Mouse (Mus musculus) naive thymus-derived CD4-positive, alpha-beta T cell, adult 2 months (primary cell): ENCODE measurements around the gene Gusb.
A peak's percentile ranks its signal among the peaks of the same experiment; 100 is the strongest.

Experiments used
- DNase-seq: peaks from one replicate; pipeline ENCODE4 v3.0.0-alpha.2; 2011; ENCODE audit warnings: low read depth

Gusb gene

GRCm38 (mm10) chr5:130002301-130003146 lies at the start of gene Gusb:
Gene Gusb, minus strand, starts transcription at chr5:130003049.
- DNase-seq: peak; percentile 66

GRCm38 (mm10) chr5:130052510-130052909 lies 49.7 kb upstream of the Gusb start:
- no peak for DNase-seq

GRCm38 (mm10) chr5:130051073-130051860 lies 48.4 kb upstream of the Gusb start:
- no peak for DNase-seq

GRCm38 (mm10) chr5:130050416-130050815 lies 47.6 kb upstream of the Gusb start:
- DNase-seq: no peak

GRCm38 (mm10) chr5:130048786-130049520 lies 46.1 kb upstream of the Gusb start:
- no peak for DNase-seq

- peak; percentile 34 for DNase-seq
Observed at GRCm38 (mm10) chr5:130047013-130047412, 44.2 kb upstream of the Gusb start.

GRCm38 (mm10) chr5:130046589-130046988 lies 43.7 kb upstream of the Gusb start:
- DNase-seq: no peak

GRCm38 (mm10) chr5:130046100-130046499 lies 43.3 kb upstream of the Gusb start:
- DNase-seq: no peak

- DNase-seq: no peak
Observed at GRCm38 (mm10) chr5:130044201-130044695, 41.4 kb upstream of the Gusb start.

GRCm38 (mm10) chr5:130043741-130044140 lies 40.9 kb upstream of the Gusb start:
- DNase-seq: no peak

- no peak for DNase-seq
Observed at GRCm38 (mm10) chr5:130041262-130041661, 38.4 kb upstream of the Gusb start.

GRCm38 (mm10) chr5:130040797-130041196 lies 37.9 kb upstream of the Gusb start:
- no peak for DNase-seq

- peak; percentile 70 for DNase-seq
Observed at GRCm38 (mm10) chr5:130037752-130038455, 35.1 kb upstream of the Gusb start.

GRCm38 (mm10) chr5:130036300-130036699 lies 33.5 kb upstream of the Gusb start:
- DNase-seq: peak; percentile 40

GRCm38 (mm10) chr5:130033869-130034268 lies 31.0 kb upstream of the Gusb start:
- no peak for DNase-seq

GRCm38 (mm10) chr5:130031410-130032390 lies 28.9 kb upstream of the Gusb start:
- no peak for DNase-seq

- peak; percentile 79 for DNase-seq
Observed at GRCm38 (mm10) chr5:130029142-130029897, 26.5 kb upstream of the Gusb start, which contains the start of the genes Asl and Crcp. Gene Asl, minus strand, starts transcription at chr5:130029247. Gene Crcp, plus strand, starts transcription at chr5:130029290.

- no peak for DNase-seq
Observed at GRCm38 (mm10) chr5:130027696-130028095, 24.8 kb upstream of the Gusb start.

GRCm38 (mm10) chr5:130027134-130027533 lies 24.3 kb upstream of the Gusb start:
- DNase-seq: no peak
